Mouse (Mus musculus) heart, postnatal 36 days (tissue): ENCODE data around the gene Efnb2. TPM values are rescaled to one million over a fixed set of nuclear protein-coding genes. Genes with fewer than 3 reads are reported as not detected.

ENCODE experiments used
- DNase-seq, 2 experiments: peaks; one replicate each; pipeline ENCODE4 v3.0.0; 2021 to 2022
- intact Hi-C: fragments of 180-260 bp; cut with DNase I; formaldehyde crosslinking; loops from one replicate; pipeline ENCODE4 v1.15.1; 2025
- total RNA-seq, 2 experiments: library from RNA; stranded (reverse); gene quantifications; 2 replicates each; pipeline ENCODE4 v1.2.3; 2021

Gene Efnb2
- total RNA-seq, 2 experiments from 2014 or later = 20.4 to 24.5 TPM

DNA sequence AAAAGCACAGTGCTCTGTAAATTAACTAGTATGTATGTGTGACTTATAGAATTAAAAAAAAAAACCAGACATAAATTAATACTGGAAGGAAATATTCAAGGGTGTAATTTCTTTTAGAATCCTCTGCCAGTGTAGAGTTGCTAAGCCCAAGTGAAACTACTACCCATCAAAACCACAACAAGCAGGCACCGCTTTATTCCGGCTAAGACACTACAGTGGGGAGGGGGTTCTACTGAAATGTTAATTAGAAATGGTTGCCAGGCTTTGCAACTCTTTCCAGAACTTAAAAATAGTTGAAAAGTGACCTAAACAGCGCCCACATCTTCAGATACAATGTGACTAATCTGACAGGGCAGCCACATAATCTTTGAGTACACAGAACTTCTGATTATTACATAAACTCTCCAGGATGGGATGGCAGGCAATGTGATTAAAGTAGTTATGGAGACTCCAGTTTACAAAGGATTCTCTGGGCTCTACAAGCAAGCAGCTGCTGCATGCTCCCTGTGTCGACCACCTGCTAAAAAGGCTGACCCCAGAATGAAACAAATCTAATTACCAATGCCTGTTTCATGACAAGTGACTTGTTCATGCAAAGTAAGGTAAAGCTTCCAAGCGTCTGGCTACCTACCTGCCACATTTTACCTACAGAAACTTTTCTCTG lies 3.2 kb downstream of the Efnb2 start:
- intact Hi-C loops = loop anchor here (2.0 to 10.0 kb wide), 3 partner anchors 35 to 173 kb away; no protein-coding TSS in a partner anchor
- no peak for DNase-seq

DNA sequence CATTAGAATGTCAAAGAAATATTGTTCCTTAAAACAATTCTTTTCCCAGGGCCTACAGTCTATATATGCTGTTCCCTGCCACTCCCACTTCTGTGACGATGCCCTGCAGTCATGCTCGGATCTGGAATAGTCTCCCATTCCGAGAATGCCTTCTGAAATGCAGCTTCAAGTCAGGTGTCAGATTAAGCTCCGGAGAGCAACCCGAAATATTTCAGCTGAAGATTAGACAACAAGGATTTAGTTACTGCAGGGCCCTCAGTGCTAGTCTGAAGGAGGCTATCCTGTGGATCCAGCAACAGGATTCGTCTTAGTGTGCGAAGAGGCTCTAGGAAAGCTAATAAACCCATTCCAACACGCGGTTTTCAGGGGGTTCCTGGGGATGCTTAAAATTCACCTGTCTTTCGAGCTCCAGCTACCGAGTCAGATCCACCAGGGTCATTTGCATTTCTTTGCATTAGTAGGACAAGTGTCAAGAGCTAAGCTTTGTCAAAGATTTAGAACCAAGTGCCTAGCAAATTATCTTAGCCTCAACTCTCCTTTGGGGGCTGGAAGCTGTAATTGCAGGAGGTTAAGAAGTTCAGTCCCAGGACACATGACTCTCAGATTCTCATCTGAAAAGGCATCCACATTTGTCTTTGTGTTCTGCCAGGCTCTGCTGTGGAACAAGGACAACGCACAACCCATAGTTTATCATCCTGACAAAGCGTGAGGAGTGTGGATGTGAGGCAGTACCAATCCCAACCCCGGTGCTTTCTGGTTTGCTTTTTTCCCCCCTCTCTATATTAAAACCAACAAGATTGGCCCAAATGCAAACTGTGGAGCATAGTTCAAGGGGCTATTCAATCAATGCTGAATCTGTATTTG lies 4.2 kb downstream of the Efnb2 start:
- DNase-seq = no peak
- intact Hi-C loops = loop anchor here (2.0 to 10.0 kb wide), 2 partner anchors 34 to 172 kb away; no protein-coding TSS in a partner anchor

- no peak for DNase-seq
- intact Hi-C loops = loop anchor here (2.0 to 10.0 kb wide), 2 partner anchors 33 to 171 kb away; no protein-coding TSS in a partner anchor
These were observed 5.4 kb downstream of the Efnb2 start for GRCm38 (mm10) chr8:8655346-8656340.

- intact Hi-C loops = loop anchor here (10.0 kb wide), 1 partner anchor 169 kb away; no protein-coding TSS in a partner anchor
- no peak for DNase-seq
These were observed 7.0 kb downstream of the Efnb2 start for GRCm38 (mm10) chr8:8653906-8654489.

- intact Hi-C loops = loop anchor here (10.0 kb wide), 1 partner anchor 169 kb away; no protein-coding TSS in a partner anchor
- DNase-seq = no peak
These were observed 7.7 kb downstream of the Efnb2 start for GRCm38 (mm10) chr8:8653343-8653742.

- intact Hi-C loops = loop anchor here (10.0 kb wide), 1 partner anchor 168 kb away; no protein-coding TSS in a partner anchor
- DNase-seq = no peak
These were observed 8.7 kb downstream of the Efnb2 start for GRCm38 (mm10) chr8:8652388-8652787.

- intact Hi-C loops = loop anchor here (5.0 to 10.0 kb wide), 2 partner anchors 165 to 313 kb away; no protein-coding TSS in a partner anchor
- peak in 1 of 2 experiments; percentile 25 for DNase-seq
These were observed 11.1 kb downstream of the Efnb2 start for GRCm38 (mm10) chr8:8649944-8650343.

- intact Hi-C loops = loop anchor here (5.0 kb wide), 1 partner anchor 312 kb away; no protein-coding TSS in a partner anchor
- DNase-seq = no peak
These were observed 11.5 kb downstream of the Efnb2 start for GRCm38 (mm10) chr8:8649536-8649935.

DNA sequence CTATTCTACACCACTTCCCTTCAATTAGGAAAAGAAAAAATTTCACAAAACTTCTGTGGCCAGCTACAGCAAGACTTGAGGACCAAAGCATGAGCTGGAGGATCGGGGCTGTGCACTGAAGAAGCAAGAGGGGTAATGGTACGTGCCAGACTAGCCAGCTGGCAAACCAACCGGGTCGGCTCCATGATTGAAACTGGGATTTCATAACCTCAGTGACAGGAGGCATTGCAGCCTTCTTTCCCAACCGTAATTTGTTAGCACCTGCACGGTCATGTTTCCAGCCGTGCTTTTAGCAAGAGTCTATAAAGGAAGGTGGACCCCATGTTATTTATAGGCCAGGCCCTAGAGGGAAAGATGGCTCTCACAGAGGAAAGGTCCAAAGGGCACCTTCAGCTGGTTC lies 12.4 kb downstream of the Efnb2 start:
- intact Hi-C loops = loop anchor here (5.0 kb wide), 1 partner anchor 311 kb away; no protein-coding TSS in a partner anchor
- no peak for DNase-seq

DNA sequence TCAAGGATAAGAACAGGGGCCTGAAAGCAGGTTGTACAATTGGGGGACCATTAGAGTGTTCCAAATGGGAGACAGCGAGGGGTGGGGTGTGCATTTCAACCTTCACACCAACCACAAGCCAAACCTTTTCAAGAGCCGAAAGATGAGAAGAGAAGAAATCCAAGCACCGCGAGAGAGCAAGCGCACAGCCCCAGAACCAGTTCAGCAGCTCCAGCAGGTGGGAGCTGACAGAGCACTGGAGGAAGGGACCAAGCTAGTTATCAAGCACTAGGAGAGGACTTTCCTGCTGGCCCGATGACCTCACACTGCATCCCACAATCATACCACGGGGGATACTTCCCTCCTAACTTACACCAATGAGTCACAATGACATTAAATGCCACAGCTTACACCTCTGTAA lies 13.2 kb downstream of the Efnb2 start:
- no peak for DNase-seq
- intact Hi-C loops = loop anchor here (5.0 kb wide), 1 partner anchor 311 kb away; no protein-coding TSS in a partner anchor

DNA sequence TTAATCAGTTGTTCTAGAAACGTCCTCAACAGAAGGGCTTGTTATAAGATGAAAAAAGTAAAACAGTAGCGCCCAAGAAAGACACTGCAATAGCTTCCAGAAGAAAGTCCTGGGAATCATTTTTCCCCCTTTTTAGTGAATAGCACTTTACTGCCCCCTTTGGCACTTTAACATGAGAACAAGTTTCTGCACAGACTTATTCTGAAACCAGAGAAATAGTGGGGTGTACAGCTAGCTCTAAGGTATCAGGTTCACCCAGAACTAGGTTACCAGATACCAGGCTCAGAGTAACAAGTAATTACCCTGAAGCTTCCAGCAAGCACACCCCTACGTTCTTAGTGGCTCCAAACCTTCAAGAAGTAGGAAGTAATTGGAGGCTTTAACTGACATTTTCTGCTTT lies 13.7 kb downstream of the Efnb2 start:
- intact Hi-C loops = loop anchor here (5.0 kb wide), 1 partner anchor 310 kb away; no protein-coding TSS in a partner anchor
- DNase-seq = no peak

GRCm38 (mm10) chr8:8644160-8644915 lies 16.7 kb downstream of the Efnb2 start:
- DNase-seq = no peak
- intact Hi-C loops = no loop called here

GRCm38 (mm10) chr8:8640264-8640588 lies 20.8 kb downstream of the Efnb2 start:
- intact Hi-C loops = no loop called here
- DNase-seq = no peak

DNA sequence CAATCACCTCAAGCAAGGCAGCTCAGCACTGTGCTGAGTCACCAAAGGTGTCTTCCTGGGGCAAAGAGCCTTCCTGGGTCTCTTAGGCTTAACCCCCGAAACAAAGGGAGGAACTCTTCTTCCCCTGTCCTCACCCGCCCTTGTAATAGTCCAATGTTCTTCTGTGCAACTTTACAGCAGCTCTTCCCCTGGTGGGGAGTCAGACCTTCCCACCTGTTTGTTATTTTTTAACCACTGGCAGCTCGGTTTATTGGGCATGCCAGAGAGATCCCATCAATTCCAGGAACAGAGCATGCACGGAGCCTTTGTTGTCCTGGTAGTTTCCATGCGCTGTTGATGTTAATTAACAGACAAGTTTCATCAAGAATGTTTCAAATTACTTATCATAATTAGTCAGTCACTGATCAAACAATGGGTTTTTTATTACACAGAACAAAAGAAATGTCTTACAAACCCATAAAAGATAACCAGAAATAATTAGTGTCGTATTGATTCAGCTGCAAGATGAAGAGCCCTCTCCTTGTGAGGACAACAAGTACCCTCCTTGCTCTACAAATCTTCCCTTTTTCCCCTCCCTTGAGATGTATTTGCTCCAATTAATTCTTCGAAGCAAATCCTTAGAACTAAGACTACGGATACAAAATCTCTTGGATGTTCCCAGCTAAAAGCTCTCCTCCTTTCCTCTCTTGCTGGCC lies 21.3 kb downstream of the Efnb2 start:
- intact Hi-C loops = no loop called here
- no peak for DNase-seq

DNA sequence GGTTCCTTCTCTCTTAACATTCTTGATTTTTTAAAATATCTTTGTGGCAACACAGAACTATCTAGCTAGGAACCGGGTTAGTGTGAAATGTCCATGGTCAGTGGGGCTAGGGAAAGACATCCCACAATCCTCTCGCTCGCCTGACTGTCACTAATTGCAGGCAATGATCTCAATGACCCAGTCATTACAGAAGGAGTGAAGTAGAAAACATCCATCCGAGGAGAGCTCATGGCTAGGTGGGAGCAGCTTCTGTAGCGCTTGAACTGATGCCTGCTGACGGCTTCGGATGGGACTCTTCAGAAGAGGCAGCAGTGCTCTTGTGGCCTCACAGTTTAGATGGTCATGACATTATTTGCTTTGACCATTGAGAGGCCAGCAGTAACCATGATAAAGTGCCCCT lies 29.6 kb downstream of the Efnb2 start:
- intact Hi-C loops = no loop called here
- DNase-seq = no peak

DNA sequence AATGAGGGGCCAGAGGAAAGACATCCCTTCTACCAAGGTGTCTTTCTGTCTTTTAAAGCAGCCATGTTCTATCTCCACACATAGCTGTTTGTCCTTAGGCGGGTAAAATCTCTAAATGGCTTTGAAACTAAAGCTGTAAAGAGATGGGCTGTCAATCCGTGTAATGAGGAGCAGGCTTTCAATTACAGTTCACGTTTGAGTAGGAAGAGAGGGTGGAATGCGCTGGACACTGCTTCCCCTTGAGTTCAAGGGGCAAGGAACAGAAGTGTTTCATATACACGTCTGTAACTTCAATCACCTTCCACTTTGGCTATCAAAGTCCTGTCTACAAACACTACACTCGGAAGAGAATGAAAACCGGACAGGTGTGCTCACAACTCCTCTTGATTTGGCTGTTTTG lies 37.0 kb downstream of the Efnb2 start:
- DNase-seq = no peak
- intact Hi-C loops = no loop called here

DNA sequence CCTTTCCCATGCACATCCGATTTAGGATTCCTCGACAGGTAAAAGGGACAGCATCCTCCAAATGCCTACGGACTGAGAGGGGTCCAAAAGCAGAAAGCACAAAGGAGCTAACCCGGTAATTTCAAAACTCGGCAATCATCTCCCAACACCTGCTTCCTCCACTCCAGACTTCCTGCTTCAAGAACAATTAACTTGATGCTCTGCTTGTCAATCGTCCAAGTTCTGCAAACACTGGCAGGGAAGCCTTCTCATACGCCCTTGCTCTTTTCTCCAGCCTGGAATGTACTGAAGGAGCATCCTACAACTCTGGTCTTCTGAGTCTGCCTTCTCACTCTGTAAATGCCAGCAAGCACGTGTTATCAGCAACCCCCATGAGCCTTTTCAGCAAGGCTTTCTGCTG lies 37.6 kb downstream of the Efnb2 start:
- DNase-seq = peak; percentile 31 to 35
- intact Hi-C loops = loop anchor here (2.0 kb wide), 2 partner anchors 33 to 371 kb away; no protein-coding TSS in a partner anchor

GRCm38 (mm10) chr8:8622476-8622875 lies 38.6 kb downstream of the Efnb2 start:
- no peak for DNase-seq
- intact Hi-C loops = loop anchor here (2.0 kb wide), 2 partner anchors 34 to 372 kb away; no protein-coding TSS in a partner anchor
